Mouse (Mus musculus) intestine, embryonic 15.5 days (tissue): ENCODE results near the gene Hsd3b7. TPM values are rescaled to one million over a fixed set of nuclear protein-coding genes. Genes with fewer than 3 reads are reported as not detected.

Experiments
- ATAC-seq: fragments of 200-750 bp; cut with Nextera tagmentation; 2 replicates; pipeline ENCODE4 v1.8.0; 2017; ENCODE audit warnings: moderate TSS enrichment, moderate library complexity
- H3K27ac ChIP-seq: fragments of 300-500 bp; sonication (generic); 2 replicates; pipeline ENCODE4 v1.5.1; 2015; ENCODE audit warnings: mild to moderate bottlenecking, inconsistent platforms
- H3K27me3 ChIP-seq: fragments of 300-500 bp; sonication (generic); replicated peaks from 2 replicates; pipeline ENCODE4 v1.6.1; 2015; ENCODE audit warnings: inconsistent platforms
- H3K36me3 ChIP-seq: fragments of 300-500 bp; sonication (generic); 2 replicates; pipeline ENCODE4 v1.6.1; 2015; ENCODE audit warnings: inconsistent platforms
- H3K4me1 ChIP-seq: fragments of 300-500 bp; sonication (generic); replicated peaks from 2 replicates; pipeline ENCODE4 v1.6.1; 2015; ENCODE audit warnings: inconsistent platforms
- H3K4me2 ChIP-seq: fragments of 300-500 bp; sonication (generic); replicated peaks from 2 replicates; pipeline ENCODE4 v1.6.1; 2015; ENCODE audit warnings: mild to moderate bottlenecking, inconsistent platforms
- H3K4me3 ChIP-seq: fragments of 300-500 bp; sonication (generic); replicated peaks from 2 replicates; pipeline ENCODE4 v1.5.1; 2015; ENCODE audit warnings: inconsistent platforms
- H3K9ac ChIP-seq: fragments of 300-500 bp; sonication (generic); 2 replicates; pipeline ENCODE4 v1.6.1; 2015; ENCODE audit warnings: inconsistent platforms
- H3K9me3 ChIP-seq: fragments of 300-500 bp; sonication (generic); 2 replicates; pipeline ENCODE4 v1.6.1; 2016; ENCODE audit warnings: inconsistent platforms
- WGBS: fragments of 180-500 bp; shearing (Covaris S2); methylation state at CpG from one replicate; pipeline ENCODE4 v1.1.7; 2015; 5-methylcytosine and 5-hydroxymethylcytosine counted together
- polyA plus RNA-seq: library from polyadenylated mRNA; unstranded; fragments of >200 nt; fragmentation: Nextera tagmentation; extraction: Ambion mirVana; gene quantifications from 2 replicates; pipeline ENCODE4 v1.2.1, GENCODE M21; 2015

Hsd3b7 gene
- 28.0 and 31.2 TPM in 2 replicates for polyA plus RNA-seq

DNA sequence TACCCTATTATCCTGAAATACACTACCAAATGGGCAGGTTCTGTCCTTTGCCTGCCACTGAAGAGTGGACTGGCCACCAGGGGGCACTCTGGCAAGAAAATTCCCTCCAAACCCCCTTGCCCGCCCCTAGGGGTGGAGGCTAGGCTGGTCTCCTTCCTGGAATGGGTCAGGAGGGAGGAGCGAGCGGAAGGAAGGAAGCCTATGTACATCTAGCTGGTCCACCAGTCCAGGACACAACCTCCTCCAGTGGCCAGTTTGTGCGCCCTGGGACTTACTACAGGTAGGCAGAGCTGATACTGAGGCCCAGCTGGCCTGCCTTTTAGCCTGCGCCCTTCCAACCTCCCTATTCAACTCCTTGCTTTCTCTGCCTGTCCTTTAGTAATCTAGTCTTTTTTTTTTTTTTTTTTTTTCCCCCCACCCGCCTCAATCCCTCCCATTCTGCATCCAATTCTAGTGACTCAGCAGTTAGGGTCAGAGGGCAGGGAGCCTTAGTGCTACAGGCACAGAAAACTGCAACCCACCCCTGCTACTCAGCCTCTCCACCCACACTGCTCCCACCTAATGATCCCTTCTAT is at the start of gene Hsd3b7:
TSS of gene Hsd3b7 (plus strand) at position 170 of the 575 bp plus-strand sequence.
- H3K9ac ChIP-seq: peak within 1 kb of the TSS; percentile 44
- H3K9me3 ChIP-seq: no peaks in the 10 kb centered on the region
- H3K27ac ChIP-seq: 0 out of 2 replicates have a peak within 1 kb of the TSS, but pooled peaks have one; percentile 2
- WGBS: 24% methylated on average over 6 of the region's 6 CpGs
- ATAC-seq: peak; percentile 91
- peak within 1 kb of the TSS; percentile 29 for H3K4me3 ChIP-seq
- peaks cover 43% of the 10 kb centered on the region for H3K36me3 ChIP-seq
- H3K27me3 ChIP-seq: no peaks in the 10 kb centered on the region
- peaks cover 12% of the 10 kb centered on the region; the same call in 1 of the 2 replicates for H3K4me1 ChIP-seq
- peak within 1 kb of the TSS; percentile 63 for H3K4me2 ChIP-seq

DNA sequence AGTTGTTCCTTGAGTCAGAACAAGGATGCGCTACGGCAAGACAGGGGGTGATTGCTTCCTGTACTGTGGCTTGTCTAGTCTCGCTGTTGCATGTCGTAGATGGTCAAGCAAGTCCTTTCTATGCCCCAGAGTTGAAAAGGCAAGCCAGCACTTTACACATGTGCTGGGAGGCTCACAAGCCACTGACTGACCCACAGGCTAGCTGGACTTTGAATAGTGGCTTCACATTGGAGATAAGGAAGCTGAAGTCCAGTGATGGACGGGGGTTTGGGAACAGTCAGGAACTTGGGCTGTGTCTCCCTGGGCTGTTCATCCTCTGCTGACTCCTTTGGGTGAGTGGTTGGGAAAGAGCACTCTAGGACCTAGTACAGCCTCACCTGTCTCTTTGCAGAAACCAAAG is 48.8 kb upstream of the Hsd3b7 start:
- H3K9ac ChIP-seq: no peak overlapping the region
- no peak overlapping the region for H3K4me3 ChIP-seq
- no peaks in the 10 kb centered on the region for H3K27me3 ChIP-seq
- H3K36me3 ChIP-seq: peaks cover 49% of the 10 kb centered on the region
- no peak for ATAC-seq
- H3K27ac ChIP-seq: no peak overlapping the region
- H3K9me3 ChIP-seq: no peaks in the 10 kb centered on the region
- H3K4me2 ChIP-seq: no peak overlapping the region
- 91% methylated on average over 5 of the region's 5 CpGs for WGBS
- H3K4me1 ChIP-seq: peaks cover 13% of the 10 kb centered on the region

DNA sequence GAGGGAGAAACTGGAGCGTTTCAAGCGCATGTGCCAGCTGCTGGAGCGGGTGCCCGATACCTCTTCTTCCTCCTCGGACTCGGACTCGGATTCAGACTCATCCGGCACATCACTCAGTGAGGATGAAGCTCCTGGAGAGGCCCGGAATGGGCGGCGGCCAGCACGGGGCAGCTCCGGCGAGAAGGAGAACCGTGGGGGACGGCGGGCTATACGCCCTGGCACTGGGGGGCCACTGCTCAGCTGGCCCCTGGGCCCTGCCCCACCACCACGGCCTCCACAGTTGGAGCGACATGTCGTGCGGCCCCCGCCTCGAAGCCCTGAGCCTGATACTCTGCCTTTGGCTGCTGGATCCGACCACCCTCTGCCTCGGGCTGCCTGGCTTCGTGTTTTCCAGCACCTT is 48.3 kb upstream of the Hsd3b7 start:
- Histone ChIP-seq H3K4me1 (peaks cover 13% of the 10 kb centered on the region), H3K9me3 (no peaks in the 10 kb centered on the region), H3K27me3 (no peaks in the 10 kb centered on the region), H3K4me2 (no peak overlapping the region), H3K36me3 (peaks cover 53% of the 10 kb centered on the region), H3K4me3 (no peak overlapping the region), H3K9ac (no peak overlapping the region), H3K27ac (no peak overlapping the region)
- ATAC-seq: no peak
- WGBS: 97% methylated on average over 27 of the region's 27 CpGs

DNA sequence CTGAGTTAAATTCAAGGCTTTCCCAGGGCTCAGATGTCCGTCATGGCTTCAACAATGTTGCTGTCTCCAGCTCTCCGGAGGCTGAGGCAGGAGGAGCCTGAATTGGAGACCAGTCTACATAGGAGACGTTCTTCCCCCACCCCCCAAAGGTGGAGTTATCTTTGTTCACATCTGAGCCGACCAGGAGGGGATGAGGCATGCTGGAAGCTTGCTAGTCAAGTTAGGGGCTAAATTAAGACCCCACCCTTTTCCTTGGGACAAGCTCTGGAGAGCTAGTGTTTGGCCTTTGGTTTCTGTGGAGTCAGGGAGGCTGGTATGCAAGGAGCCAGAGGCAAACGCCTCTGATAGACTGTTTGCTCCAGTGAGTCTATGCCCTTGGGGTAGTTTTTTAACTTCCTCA is 47.2 kb upstream of the Hsd3b7 start:
- H3K36me3 ChIP-seq: peaks cover 56% of the 10 kb centered on the region
- H3K4me1 ChIP-seq: peaks cover 2% of the 10 kb centered on the region; the same call in 1 of the 2 replicates
- 65% methylated on average over 5 of the region's 5 CpGs for WGBS
- no peak overlapping the region for H3K4me2 ChIP-seq
- H3K9me3 ChIP-seq: no peaks in the 10 kb centered on the region
- H3K27me3 ChIP-seq: no peaks in the 10 kb centered on the region
- ATAC-seq: no peak
- H3K9ac ChIP-seq: no peak overlapping the region
- no peak overlapping the region for H3K4me3 ChIP-seq
- H3K27ac ChIP-seq: no peak overlapping the region

DNA sequence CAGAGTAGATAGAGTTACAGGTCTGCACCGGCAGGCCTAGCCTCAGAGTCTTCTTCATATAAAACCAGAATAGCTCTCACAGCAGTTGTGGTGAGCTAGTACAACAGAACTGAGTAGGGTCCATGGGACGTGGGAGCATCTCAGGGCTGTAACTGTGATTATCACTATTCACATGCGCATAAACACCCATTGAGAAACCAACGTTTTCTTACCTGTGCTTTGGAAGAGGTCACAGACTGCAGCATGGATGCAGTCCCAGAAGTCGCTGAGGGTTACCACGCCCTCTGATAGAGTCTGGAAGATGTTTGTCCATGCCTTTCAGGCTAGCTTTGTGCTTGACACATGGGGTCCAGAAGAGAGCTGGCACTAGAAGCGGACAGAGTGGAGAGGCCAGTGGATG is 46.7 kb upstream of the Hsd3b7 start:
- Histone ChIP-seq H3K27me3 (no peaks in the 10 kb centered on the region), H3K4me3 (no peak overlapping the region), H3K9me3 (no peaks in the 10 kb centered on the region), H3K4me2 (no peak overlapping the region), H3K4me1 (no peaks in the 10 kb centered on the region), H3K9ac (no peak overlapping the region), H3K27ac (no peak overlapping the region), H3K36me3 (peaks cover 53% of the 10 kb centered on the region)
- ATAC-seq: no peak
- WGBS: 79% methylated on average over 7 of the region's 7 CpGs

DNA sequence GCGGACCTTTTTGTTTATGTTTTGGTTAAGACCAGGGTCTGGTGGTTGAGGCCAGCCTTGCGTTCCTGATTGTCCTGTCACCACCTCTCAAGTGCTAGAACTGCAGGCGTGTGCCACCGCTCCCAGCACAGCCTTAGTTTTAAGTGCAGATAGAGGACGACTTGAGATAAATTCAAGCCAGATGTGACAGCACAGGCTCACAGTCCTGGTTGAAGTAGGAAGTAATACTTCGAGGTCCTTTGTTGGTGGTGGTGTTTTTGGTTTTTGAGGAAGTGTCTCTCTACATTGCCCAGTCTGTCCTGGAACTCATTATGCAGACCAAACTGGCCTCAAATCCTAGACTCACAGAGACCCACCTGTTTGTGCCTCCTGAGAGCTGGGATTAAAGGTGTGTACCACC is 40.7 kb upstream of the Hsd3b7 start:
- 0 out of 2 replicates have a peak overlapping the region, but pooled peaks have one; percentile 19 for H3K27ac ChIP-seq

DNA sequence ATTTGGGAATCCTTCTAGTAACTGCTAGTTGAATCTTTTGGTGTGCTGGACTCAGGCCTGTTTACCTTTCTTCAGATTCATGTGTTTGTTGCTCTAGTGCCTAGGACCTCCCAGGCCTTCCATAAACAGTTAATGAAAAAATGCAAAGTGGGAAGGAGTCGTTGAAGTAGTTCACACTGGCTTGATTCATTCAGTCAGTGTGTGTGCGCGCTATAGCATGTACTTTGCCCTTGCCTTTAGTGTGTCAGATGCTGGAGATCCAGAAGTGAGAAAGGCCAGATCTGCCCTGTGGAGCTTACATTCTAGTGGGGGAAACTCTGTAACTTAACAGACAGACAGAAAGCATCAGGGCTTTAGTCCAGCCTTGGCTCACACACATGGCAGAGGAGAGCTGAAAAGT is 39.9 kb upstream of the Hsd3b7 start:
- ATAC-seq: peak; percentile 52
- H3K9ac ChIP-seq: no peak overlapping the region

More for the DNA sequence above, 40.7 kb upstream of the Hsd3b7 start:
- Histone ChIP-seq H3K4me3 (no peak overlapping the region), H3K36me3 (peaks cover 15% of the 10 kb centered on the region; the same call in 1 of the 2 replicates), H3K9me3 (no peaks in the 10 kb centered on the region), H3K4me1 (peaks cover 8% of the 10 kb centered on the region), H3K9ac (no peak overlapping the region), H3K4me2 (no peak overlapping the region), H3K27me3 (no peaks in the 10 kb centered on the region)
- ATAC-seq: no peak
- 42% methylated on average over 6 of the region's 6 CpGs for WGBS

DNA sequence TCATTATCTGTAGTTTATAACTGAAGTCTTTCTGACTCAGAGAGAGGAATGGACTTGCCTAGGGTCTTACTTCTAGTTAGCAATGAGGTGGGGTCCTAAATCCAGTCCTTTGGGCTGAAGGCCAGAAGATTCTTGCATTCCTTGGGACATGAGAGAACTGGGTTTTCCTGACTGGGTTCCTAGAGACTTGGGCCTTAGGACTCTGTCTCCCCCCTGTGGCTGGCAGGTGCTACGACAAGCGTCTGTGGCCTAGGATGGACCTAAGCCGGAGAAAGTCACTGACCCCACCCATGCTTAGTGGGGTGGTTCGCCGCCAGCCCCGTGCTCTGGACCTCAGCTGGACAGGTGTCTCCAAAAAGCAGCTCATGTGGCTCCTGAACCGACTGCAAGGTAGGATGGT is 39.4 kb upstream of the Hsd3b7 start:
- Histone ChIP-seq H3K4me2 (no peak overlapping the region), H3K9me3 (no peaks in the 10 kb centered on the region), H3K27ac (0 out of 2 replicates have a peak overlapping the region, but pooled peaks have one; percentile 18), H3K4me3 (no peak overlapping the region), H3K9ac (no peak overlapping the region), H3K27me3 (no peaks in the 10 kb centered on the region), H3K36me3 (peaks cover 23% of the 10 kb centered on the region; the same call in 1 of the 2 replicates), H3K4me1 (peaks cover 8% of the 10 kb centered on the region)
- WGBS: 29% methylated on average over 7 of the region's 7 CpGs
- ATAC-seq: peak; percentile 73

More for the DNA sequence above, 39.9 kb upstream of the Hsd3b7 start:
- Histone ChIP-seq H3K27ac (0 out of 2 replicates have a peak overlapping the region, but pooled peaks have one; percentile 18), H3K27me3 (no peaks in the 10 kb centered on the region), H3K9me3 (no peaks in the 10 kb centered on the region), H3K4me3 (no peak overlapping the region), H3K36me3 (peaks cover 17% of the 10 kb centered on the region; the same call in 1 of the 2 replicates), H3K4me1 (peaks cover 8% of the 10 kb centered on the region), H3K4me2 (no peak overlapping the region)
- 50% methylated on average over 3 of the region's 3 CpGs for WGBS

DNA sequence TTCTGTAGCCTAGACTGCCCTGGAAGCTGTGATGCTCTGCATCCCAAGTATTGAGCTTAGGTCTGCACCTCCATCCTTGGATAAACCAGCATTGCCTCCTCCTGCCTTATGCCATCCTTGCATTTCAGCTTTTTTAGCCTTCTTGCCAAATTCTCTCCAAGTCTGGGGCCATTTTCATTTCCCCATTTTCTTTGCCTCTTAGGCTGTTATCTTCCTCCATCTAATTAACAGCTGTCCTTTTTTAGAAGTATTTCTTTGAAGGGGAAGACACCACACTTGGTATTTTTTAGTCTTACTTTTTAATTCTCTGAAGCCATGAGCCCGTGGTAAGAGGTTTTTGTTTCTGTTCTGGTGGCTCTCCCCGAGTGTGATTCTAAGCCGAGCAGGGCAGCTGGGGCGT is 36.8 kb upstream of the Hsd3b7 start:
- ATAC-seq: no peak
- peaks cover 22% of the 10 kb centered on the region; the same call in 1 of the 2 replicates for H3K36me3 ChIP-seq

DNA sequence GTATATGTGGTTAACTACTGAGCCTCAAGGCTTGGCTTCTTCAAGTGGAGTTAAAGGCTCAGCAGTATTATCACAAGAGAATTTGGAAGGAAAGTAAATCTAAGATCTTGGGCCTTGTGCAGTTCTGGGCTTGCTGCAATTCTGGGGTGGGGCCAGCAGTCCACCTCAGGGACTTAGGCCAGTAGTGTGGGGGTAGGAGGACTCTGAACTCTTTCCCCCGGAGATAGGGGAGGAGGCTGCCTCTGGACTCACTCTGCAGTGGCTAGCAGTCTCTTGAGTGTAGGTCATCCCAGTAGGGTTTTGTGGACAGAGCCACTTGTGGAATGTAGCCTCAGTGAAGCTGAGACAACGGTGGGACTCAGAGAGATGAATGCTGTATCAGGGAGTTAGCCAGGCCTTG is 34.6 kb upstream of the Hsd3b7 start:
- ATAC-seq: no peak
- Histone ChIP-seq H3K36me3 (peaks cover 22% of the 10 kb centered on the region; the same call in 1 of the 2 replicates), H3K9ac (no peak overlapping the region), H3K4me1 (peaks cover 15% of the 10 kb centered on the region), H3K4me2 (no peak overlapping the region), H3K27ac (no peak overlapping the region), H3K9me3 (no peaks in the 10 kb centered on the region), H3K27me3 (no peaks in the 10 kb centered on the region), H3K4me3 (no peak overlapping the region)
- WGBS: 88% methylated on average over 2 of the region's 2 CpGs

More for the DNA sequence above, 36.8 kb upstream of the Hsd3b7 start:
- H3K27me3 ChIP-seq: no peaks in the 10 kb centered on the region
- no peak overlapping the region for H3K27ac ChIP-seq
- H3K4me3 ChIP-seq: no peak overlapping the region
- H3K9ac ChIP-seq: no peak overlapping the region
- H3K9me3 ChIP-seq: no peaks in the 10 kb centered on the region
- 90% methylated on average over 4 of the region's 4 CpGs for WGBS
- peaks cover 12% of the 10 kb centered on the region for H3K4me1 ChIP-seq
- H3K4me2 ChIP-seq: no peak overlapping the region

DNA sequence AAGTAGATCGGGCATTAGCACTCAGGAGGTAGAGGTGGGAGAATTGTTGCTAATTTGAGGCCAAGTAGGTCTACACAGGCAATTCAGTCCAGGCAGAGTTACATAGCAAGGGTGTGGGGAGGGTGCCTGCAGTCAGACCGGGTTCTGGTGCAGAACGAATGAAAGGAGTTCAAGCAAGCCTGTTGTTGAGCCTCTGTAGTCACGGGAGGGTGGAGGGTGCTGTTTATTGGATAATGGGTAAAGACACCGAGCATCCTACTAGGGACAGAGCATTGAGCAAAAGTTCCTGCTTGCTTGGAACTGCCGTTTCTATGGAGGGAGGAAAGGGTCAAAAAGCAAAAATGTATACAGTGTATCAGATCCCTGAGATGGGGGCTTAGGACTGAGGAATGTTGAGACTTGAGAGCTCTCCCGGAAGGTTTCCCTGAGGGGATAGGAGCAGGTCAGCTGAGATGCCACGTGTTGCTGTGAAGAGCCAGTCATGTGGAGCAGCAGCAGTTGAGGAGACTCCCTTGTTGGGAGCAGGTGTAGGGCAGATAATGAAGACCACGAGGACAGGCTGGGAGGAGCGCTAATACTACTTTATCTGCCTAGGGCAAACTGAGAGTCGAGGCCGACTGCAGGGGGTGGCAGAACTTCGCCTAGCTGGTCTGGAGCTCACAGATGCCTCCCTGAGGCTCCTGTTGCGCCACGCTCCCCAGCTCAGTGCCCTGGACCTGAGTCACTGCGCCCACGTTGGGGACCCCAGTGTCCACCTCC is 33.4 kb upstream of the Hsd3b7 start:
- Histone ChIP-seq H3K27me3 (no peaks in the 10 kb centered on the region), H3K9me3 (no peaks in the 10 kb centered on the region), H3K4me1 (peaks cover 19% of the 10 kb centered on the region), H3K4me3 (no peak overlapping the region), H3K27ac (no peak overlapping the region), H3K36me3 (peaks cover 22% of the 10 kb centered on the region; the same call in 1 of the 2 replicates), H3K4me2 (no peak overlapping the region), H3K9ac (no peak overlapping the region)
- no peak; the same call in 1 of the 2 replicates for ATAC-seq
- WGBS: 78% methylated on average over 17 of the region's 17 CpGs

DNA sequence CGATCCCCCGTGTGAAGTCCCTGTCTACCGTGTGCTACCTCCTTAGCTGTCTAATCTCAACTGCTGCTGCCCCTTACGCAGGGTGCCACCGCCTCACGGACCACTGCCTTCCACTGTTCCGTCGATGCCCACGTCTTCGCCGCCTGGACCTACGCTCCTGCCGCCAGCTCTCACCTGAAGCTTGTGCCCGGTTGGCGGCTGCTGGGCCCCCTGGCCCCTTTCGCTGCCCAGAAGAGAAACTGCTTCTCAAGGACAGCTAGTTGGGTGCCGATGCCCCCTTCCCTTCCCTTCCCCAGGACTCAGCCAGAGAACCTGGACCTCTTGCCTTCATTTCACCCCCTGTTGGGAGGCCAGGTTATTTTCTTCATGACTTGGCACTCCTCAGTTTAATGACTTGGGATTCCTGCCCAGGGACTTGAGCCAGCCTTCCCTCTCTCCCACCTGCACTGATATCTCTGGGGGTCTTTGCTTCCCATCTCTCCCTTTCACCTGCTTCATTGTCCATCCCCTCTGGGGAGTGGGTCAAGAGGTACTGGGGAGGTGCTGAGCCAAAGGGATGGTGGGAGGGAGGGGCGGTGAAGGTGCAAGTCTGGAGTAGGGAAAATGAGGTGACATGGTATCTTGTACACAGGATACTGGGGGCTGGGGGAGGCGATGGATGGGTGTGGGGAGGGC is 32.6 kb upstream of the Hsd3b7 start:
- H3K4me3 ChIP-seq: no peak overlapping the region
- H3K27me3 ChIP-seq: no peaks in the 10 kb centered on the region
- H3K4me2 ChIP-seq: no peak overlapping the region
- no peak for ATAC-seq
- WGBS: 90% methylated on average over 19 of the region's 19 CpGs
- peaks cover 18% of the 10 kb centered on the region; the same call in 1 of the 2 replicates for H3K36me3 ChIP-seq
- peaks cover 19% of the 10 kb centered on the region for H3K4me1 ChIP-seq
- no peaks in the 10 kb centered on the region for H3K9me3 ChIP-seq
- no peak overlapping the region for H3K27ac ChIP-seq
- H3K9ac ChIP-seq: no peak overlapping the region
